Mouse (Mus musculus): ENCODE measurements around the gene Irx3.
A peak's percentile ranks its signal among the peaks of the same experiment; 100 is the strongest.

Gene Irx3

DNA sequence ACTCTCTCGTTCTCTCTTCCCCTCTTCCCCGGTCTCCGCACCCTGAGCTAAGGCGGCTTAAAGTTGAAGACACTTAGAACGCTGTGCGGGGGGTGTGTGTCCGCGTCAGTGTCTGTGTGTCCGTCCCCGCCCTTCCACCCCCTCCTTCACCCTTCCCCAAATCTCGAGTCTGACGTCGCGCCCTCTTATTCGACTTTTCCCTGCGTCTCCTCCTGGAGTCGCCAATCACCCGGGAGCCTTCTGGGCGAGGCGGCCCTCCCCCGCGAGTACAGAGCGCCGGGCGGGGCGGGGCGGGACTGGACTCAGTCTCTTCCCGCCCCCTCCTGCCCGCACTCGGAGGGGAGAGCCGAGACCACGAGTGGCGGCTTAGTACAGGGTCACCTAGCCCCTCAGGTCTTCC, at the start of gene Irx3:
TSS of gene Irx3 (minus strand) at position 229 of the 400 bp plus-strand sequence.
- peak; percentile 90 for DNase-seq (ENCODE audit: low spot score)

DNA sequence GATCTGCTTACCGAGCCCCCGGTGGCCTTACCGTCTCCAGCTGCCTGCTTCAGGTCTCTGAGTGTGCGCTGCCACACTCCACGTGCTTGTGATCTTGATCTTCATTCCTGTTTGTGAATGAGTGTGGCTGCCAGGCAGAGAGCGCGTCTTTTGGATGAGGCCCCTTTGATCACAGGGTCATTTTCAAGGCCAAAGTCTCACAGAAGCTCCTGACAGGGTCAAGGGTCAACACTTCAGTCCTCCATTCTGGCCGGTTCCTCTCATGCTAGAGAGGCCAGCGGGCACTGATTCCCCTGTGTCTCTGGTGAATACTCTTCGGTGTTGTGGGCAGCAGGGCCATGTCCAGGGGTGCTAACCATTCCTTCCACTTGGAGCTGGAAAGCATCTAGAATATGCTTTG, 49.5 kb upstream of the Irx3 start:
- no peak for DNase-seq (ENCODE audit: low spot score)

DNA sequence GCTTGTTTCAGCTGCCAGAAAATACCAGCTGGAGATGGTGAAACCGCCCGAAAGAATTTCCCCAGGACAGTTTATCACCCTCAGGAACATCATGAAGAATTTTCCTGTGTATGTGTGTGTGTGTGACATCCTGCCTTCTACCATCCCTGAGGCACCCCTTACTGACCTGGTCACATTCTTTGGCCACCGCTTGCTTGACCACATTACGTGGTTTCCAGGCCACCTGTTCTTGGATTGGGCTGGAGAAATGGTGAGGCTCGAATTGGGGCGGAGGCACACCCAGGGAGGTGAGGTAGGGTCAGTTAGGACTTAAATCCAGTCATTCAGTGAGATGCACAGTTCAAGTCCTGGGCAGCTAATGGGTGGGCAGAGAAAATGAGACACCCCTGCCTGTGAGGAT, 48.1 kb upstream of the Irx3 start:
- no peak for DNase-seq (ENCODE audit: low spot score)

GRCm38 (mm10) chr8:91849529-91849928, 47.7 kb upstream of the Irx3 start:
- no peak for DNase-seq (ENCODE audit: low spot score)

DNA sequence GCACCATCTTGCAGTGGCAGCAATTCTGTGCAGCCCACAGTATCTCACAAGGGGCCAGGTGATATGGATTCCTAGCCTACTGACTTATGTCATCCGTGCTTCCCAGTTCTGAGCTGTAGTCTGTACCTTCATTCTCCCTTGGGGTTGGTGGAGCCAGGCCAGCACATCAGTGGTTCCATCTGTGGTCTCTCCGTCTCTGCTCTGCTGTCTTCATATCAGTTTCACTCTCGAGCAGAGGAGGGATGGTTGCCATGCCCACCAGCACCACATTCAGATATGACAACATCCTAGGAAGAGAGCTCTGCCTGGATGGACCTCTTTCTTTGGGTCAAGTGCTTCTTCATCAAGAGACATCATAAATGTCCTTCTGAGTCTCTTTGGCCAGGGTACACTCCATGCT, 43.8 kb upstream of the Irx3 start:
- DNase-seq (ENCODE audit: low spot score): no peak

DNA sequence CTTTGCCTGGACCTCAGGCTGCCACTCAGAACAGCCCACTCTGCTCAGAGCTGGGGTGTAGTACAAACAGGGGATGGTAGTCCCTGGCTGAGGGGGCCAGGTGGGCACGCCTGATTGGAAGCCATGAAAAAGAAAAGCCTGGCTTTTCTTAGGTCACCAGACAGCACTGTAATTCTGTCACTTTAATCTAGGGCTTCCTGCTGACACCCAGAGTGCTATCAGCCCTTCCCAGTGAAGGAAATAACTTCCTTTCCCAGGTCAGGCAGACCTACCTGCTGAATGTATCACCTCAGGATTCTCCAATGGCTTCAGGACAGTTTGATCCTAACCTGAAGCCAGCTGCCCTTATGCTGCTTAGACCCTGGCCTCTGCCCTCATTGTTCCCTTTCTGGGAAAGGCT, 35.3 kb upstream of the Irx3 start:
- DNase-seq (ENCODE audit: low spot score): no peak

- no peak for DNase-seq (ENCODE audit: low spot score)
Observed at GRCm38 (mm10) chr8:91836685-91837084, 34.8 kb upstream of the Irx3 start.

- no peak for DNase-seq (ENCODE audit: low spot score)
Observed at GRCm38 (mm10) chr8:91827661-91828060, 25.8 kb upstream of the Irx3 start.

GRCm38 (mm10) chr8:91827192-91827591, 25.3 kb upstream of the Irx3 start:
- no peak for DNase-seq (ENCODE audit: low spot score)

DNA sequence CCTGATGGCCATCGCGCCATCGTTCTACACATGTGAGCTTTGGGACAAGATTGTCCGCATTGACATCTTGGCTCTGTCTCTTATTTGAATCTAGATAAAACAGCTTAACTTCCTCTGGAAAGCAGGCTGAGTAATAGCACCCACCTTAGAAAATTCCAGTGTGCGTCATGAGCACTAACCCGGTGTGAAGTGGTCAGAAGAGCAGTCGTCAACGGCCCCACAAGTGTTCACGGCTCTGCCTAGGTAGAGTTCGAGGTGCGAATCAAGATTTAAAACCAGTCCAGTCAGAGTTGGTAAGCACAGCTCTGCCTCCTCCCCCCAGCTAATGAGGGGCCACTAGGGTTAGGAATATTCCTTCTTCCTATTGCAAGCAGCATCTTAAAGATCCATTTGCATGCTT, 21.5 kb upstream of the Irx3 start:
- DNase-seq (ENCODE audit: low spot score): no peak

- no peak for DNase-seq (ENCODE audit: low spot score)
Observed at GRCm38 (mm10) chr8:91822746-91823145, 20.9 kb upstream of the Irx3 start.

DNA sequence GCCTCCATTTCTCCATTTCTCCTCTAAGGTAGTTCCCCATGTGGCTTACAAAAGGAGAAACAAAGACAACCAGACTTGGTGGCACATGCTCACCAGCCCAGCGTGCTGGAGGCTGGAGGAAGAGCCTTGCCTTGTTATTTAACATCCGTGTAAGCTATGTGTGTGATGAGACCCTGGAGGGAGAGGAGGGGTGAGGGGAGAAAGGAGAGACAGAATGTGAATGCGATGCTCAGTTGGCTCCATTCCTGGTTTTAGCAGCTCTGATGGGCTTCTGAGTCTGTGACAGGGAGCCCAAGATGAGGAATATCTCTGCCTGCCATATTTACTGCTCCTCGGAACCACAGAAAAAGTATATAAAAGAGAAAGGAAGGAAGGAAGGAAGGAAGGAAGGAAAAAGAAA, 20.1 kb upstream of the Irx3 start:
- no peak for DNase-seq (ENCODE audit: low spot score)

GRCm38 (mm10) chr8:91819778-91820177, 17.9 kb upstream of the Irx3 start:
- no peak for DNase-seq (ENCODE audit: low spot score)

DNA sequence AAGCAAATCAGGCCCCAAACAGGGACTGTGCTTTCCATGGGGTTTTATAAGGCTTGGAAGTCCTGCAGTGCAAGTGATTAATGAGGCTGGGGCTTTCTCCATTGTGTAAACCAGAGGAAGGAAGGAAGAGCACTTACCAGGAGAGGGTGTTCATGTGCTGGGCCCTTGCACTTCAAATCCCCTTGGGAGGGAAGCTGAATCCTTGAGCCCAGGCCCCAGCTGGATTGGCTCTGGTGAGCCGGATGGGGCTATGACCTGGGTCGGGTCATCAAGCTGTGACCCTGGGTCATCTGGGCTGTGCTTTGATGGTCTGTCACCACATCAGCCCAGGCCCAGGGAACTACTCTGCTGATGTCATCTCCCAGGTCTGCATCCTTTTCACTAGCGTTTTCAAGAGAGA, 16.9 kb upstream of the Irx3 start:
- DNase-seq (ENCODE audit: low spot score): no peak

GRCm38 (mm10) chr8:91814106-91814505, 12.2 kb upstream of the Irx3 start:
- DNase-seq (ENCODE audit: low spot score): no peak

DNA sequence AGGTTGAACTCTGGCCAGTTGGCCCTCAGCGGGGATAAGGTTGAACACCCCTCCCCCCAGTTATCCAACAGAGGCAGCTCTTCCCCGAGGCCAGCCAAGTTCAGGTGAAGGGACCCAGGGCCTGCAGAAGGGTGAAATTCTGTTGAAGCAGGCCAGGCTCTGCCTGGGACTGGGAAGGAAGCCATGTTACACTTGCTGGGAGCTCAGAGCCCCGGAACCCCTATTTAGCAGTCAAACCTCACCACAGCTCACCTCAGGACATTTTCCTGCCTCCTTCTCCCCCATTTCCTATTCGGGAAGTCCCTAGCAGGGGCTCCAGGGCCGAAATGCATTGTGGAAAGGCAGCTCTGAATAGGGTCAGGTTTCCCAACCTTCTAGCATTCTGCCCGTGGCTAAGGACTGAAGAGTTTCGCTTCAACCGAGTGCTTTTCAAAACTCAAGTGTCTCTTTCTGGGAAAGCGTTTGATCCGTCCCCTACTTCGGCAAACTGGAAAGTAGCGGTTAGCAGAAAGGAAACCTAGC, 4.9 kb upstream of the Irx3 start:
- peak; percentile 59 for DNase-seq (ENCODE audit: low spot score)

- no peak for DNase-seq (ENCODE audit: low spot score)
Observed at GRCm38 (mm10) chr8:91806084-91806719, 4.3 kb upstream of the Irx3 start.

DNA sequence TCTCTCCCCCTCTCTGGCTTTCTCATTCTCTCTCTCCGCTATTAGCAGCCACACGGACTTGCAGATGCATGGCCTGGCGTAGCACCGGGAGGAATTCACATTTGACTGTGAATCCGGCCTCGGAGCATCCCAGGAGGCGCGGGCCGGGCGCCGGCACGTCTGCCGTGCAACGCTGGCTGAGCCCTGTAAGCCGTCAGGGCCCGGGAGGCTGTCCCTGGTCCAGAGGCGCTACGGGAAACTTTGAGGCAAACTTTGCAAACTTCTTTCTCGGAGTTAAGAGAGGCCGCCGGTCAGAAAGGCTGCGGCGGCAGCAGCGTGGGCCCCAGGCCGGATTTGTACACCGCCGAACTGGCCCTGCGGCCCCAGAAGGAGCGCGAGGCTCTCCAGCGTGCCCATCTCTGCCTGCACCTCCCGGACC, 3.4 kb upstream of the Irx3 start:
- DNase-seq (ENCODE audit: low spot score): no peak

- no peak for DNase-seq (ENCODE audit: low spot score)
Observed at GRCm38 (mm10) chr8:91804403-91805253, 2.8 kb upstream of the Irx3 start.

DNA sequence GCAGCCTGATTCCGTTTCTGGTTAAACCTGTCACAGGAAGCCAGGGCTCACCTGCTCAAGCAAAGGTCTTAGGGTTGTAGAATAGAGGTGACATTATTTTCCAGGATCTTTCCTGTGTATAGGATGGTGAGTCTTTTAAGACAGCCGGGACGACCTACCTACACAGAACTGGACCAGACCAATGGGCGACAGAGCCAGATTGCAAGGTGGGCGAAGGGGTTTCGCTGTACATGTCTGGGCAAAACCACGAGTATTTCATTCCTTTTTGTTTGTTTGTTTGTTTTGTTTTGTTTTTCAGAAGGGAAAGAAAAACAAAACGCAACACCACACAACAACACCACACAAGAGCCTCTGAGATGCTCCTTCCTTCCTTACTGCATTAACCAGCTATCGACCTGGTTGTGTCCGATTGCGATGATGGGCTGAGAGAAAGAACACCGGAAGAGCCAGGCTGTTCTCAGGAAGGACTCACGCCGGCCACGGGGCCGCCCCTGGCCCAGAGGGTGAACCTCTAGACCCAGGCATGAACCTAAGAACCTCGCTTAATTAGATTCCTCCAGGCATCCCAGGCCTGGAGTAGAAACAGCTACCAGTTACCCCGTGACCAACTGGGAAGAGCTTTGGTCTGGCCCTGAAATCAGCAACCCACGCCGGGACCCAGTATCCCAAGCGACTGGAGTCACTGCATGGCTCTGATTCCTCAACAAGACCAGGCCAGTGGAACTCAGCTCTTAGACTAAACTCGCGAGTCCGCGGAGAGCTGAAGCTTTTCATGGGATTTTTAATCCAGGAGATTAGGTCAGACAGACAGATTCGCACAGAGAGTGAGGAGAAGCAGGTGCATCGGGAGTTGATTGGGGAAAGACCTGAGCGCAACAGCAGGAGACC, 1.9 kb upstream of the Irx3 start:
- DNase-seq (ENCODE audit: low spot score): no peak

DNA sequence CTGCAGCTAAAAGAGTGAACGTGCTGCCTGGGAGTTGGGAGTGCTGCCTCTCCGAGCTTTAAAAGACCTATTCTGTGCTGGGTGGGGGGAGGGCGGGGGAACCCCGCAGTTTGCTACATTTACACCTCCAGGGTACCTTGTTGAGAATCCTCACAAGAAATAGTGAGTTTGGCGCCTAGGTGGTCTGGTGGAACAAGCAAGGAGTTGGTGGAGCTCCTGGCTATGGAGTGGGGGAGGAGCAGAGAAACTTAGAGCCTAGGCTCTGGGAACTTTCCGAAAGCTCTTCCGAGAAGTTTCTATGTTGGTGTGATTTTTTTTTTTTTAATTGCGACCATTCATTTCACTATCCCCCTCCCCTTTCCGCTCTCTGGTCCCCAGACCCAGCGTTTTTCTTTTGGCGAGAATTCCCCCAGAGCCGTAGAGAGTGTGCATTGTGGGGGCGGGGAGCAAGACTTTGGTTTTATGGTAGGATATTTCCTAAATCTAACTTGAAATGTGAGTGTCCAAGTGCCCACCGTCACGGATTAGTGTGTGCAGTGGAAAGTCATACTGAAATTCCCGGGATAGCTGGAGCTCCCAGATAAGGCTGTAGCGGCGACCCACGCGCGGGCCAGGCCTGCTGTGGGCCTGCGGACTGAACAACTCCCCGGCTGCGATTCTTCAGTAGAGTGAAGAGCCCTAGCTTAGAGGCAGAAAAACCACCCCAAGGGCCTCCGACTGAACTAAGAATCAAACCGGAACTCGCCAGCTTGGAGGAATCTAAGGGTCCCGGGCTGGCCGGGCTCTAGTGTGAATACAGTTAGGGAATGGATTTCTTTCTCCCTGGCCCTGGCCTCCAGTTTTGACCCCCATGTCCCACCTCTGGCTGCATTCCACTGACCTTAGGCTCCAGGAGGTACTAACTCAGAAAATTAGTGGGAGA, 795 bp upstream of the Irx3 start:
- no peak for DNase-seq (ENCODE audit: low spot score)

Measured in lung, postnatal 25 days (tissue).